Mouse (Mus musculus): ENCODE data around the gene Tnik. TPM values are rescaled to one million over a fixed set of nuclear protein-coding genes. Genes with fewer than 3 reads are reported as not detected.

Tnik gene
- total RNA-seq, 2 experiments from 2014 or later: 166 to 227 TPM

DNA sequence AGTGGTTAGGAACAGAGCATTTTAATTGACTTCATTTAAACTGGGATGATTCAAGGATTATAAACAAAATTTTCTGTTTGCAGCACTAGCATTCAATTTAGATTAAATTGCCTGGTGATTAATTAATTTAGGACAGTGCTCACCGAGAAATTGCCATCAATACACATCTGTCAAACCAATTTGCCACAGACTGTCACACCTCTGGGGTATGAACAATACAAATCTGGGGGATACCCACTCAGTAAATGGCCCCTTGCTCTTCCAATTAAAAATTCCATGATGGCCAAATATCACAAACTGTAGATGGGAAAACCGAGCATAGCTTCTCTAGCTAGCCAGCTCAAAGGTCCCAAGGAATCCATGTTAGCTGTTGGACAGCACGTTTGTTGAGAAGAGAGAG is 419.4 kb downstream of the Tnik start:
- DNase-seq (ENCODE audit: extremely low spot score in 1 of 2, low spot score in 1 of 2): no peak

DNA sequence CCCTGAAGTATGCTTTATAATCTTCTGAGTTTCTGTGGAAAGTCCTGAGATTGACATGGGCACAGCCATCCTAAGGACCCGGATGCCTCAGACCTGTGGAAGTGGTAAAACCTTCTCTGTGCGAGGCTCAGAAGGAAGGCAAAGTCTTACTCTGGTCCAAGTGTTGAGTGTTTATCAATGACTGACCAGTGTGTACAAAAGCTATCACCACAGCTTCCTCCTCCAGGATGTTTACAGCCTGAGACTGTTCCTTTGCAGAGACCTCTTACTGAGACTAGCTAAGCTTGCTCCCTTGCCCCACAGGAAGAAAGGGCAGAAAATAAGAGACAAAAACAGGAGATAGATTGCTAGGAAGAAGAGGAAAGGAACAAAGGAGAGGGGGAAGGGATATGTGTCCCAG is 422.5 kb downstream of the Tnik start:
- DNase-seq (ENCODE audit: extremely low spot score in 1 of 2, low spot score in 1 of 2): no peak

DNA sequence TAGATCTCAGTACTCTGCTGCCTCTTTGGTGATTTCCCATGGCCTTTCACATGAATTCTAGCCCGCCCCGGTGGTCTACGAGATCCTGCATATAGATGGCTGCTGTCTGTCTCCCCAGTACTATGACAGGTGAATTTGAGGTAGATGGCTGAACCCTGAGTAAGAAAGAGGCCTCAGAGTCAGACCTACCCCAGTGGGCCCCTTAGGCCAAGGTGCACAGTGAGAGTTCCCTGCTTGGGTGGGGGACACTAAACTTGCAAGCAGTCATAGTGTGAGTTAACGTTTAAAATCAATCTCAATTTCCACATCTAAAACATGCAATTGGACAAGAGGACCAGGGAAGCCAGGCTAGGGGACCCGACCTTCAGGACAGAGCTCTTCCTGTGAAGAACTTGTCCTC is 431.8 kb downstream of the Tnik start:
- DNase-seq (ENCODE audit: extremely low spot score in 1 of 2, low spot score in 1 of 2): no peak

DNA sequence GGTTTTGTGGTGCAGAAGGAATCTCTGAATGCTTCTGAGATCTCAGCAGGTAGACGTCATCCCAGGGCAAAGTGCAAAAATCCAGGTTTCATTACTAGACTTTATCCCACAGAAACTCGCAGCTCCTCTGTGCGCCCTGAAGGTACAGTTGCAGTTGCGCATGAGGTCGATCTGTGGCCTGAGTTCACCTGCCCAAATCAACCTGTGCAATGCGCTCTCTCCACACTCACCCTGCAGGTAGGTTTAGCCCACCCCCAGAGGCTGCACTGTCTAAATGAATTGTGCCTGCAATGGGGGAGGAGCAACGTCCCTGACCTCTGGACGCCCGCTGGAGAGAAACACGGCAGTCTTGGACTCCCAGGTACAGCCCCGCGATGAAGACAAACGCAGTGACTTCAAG is 432.6 kb downstream of the Tnik start:
- DNase-seq (ENCODE audit: extremely low spot score in 1 of 2, low spot score in 1 of 2): no peak

DNA sequence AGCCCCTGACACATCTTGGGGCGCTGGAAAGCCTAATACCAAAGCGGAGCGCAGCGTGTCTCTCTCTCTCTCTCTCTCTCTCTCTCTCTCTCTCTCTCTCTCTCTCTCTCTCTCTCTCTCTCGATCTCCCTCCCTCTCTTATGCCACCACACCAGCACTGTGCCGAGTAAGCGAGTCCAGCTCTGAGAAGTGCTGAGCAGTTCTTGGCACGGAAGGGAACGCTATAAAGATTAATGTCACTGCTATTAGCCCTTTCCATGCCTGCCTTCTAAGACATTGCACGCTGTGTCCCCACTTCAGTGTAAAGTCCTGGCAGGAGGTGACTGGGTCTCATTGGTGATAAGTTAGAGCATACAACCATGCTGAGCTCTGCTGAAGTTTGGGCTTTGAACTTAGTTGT is 433.1 kb downstream of the Tnik start:
- no peak for DNase-seq (ENCODE audit: extremely low spot score in 1 of 2, low spot score in 1 of 2)

DNA sequence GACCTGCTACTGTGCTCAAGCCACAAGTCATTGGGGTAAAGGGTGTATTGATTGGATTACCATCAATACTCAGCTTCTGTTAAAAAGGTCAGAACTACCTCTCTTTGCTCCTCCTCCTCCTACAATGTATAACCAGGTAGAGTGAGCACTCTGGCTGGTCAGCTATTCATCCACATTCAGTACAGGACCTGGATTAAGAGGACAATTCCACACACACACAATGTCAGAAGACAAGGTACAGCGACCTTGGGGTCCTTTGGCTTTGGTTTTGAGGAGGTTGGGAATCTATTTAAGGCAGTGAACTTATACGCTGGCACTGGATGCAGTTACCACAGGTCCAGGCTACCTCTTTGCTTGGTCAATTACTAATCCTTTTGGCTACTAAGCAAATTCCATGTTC is 434.8 kb downstream of the Tnik start, which contains the start of gene Slc2a2:
Gene Slc2a2, plus strand, starts transcription at position 107 of the 400 bp plus-strand sequence.
- DNase-seq (ENCODE audit: extremely low spot score in 1 of 2, low spot score in 1 of 2): no peak

DNA sequence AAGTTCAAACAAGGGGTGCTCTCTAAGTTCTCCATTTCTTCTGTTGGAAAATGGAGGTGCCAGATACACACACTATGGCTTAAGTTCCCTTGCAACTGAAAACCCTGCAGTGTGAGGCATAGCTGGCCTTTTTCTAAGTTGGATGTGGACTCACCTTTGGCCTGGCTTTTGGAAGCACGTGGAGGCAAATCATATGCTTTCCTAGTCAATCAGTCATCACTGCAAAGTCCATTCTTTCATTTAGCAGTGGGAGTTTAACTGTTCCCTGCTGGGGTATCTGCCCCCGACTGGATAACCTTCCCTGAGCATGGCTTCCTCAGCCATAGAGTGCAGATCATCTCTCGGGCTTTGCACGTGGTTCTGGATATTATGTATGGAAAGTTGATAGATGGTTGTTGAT is 436.6 kb downstream of the Tnik start:
- DNase-seq (ENCODE audit: extremely low spot score in 1 of 2, low spot score in 1 of 2): no peak

DNA sequence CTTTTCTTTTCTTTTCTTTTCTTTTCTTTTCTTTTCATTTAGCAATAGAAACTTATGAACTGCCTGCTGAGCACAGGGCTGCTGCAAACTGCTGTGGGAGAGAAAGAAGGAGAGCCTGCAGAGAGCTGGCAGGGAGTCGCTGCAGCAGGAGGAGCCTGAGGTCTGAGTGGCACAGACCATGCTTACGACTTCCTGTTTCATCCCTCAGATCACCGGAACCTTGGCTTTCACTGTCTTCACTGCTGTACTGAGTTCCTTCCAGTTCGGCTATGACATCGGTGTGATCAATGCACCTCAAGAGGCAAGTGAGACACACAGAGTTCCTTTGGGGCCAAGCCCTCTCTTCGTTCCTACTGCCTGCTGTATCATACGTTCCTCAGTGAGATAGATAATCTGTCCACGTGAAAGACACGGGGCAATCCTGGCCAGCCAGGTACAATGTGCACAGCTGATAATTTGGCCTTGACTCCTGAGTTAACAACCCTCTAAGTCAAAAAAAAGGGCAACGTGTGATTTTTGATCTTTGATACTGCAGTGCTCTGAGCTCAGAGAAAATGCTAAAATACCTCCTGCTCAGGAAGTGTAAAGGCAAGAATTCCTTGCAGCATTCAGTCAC is 442.6 kb downstream of the Tnik start:
- no peak for DNase-seq (ENCODE audit: extremely low spot score in 1 of 2, low spot score in 1 of 2)

DNA sequence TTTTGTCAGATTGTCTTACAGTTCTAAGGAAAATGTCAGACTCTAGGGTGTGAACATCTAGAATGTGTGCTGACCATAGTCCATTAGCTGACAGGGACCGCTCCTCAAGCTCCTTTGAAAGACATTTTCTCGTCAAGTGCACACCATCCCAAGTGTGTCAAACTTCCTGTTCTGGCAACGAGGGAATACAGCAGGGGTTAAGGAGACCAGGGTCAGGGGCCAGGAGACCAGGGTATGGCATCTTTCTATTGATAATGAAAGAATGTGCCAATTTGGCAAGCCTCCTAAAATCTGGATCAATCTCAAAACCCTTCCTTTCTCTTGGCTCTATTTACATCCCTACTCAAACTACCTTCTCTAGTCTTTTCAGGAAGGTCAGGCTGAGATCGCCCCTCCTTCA is 443.7 kb downstream of the Tnik start:
- no peak for DNase-seq (ENCODE audit: extremely low spot score in 1 of 2, low spot score in 1 of 2)

DNA sequence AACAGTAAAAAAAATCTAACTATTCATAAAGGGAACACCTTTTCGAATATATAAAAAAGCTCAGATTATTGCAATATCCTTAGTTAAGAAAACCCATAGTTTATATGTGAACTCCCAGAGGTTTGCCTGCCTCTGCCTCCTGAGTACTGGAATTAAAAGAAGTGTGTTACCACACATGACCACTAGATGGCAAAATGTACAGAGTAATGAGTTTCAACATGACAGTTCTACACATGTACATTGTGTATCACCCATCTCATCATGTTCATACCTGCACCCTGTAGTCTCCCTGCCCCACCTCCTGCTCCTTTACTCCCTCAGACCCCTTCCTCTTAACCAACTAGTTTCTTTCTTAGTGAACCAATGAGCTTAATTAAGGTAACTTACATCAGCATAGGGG is 446.7 kb downstream of the Tnik start:
- no peak for DNase-seq (ENCODE audit: extremely low spot score in 1 of 2, low spot score in 1 of 2)

DNA sequence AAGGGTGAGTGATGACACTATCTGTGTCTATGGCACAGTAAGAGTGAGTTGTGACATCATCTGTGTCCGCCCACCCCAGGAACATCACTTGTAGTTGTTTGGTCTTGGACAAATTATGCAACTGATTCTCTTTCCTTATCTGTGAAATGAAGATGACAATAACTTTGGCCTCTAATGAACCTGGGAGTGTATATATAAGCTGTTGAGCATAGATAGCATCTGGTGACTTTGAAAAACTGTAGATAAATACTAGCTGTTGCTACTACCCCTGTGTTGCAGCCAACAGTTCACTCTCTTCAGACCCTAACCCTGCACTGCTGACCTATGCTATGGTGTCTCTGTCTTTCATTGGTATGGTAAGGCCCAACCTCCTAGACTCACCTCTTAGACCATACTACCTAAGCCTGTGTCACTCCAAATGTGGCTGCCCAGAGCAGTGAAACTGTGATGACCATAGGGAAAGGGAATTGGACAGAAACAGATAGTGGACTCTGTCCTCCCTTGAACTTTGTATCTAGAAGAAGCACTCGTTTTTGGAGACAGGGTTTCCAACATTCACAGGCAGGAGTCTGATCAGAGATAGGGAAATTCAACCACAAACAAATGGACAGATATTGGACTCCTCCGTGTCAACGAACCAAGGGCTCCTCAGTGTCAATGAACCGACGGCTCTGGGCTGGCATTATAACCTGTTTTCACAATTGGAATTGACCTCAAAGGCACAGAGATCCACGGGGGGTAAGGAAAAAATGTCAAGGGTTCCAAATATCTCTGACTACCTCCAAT is 451.1 kb downstream of the Tnik start:
- DNase-seq (ENCODE audit: extremely low spot score in 1 of 2, low spot score in 1 of 2): no peak

DNA sequence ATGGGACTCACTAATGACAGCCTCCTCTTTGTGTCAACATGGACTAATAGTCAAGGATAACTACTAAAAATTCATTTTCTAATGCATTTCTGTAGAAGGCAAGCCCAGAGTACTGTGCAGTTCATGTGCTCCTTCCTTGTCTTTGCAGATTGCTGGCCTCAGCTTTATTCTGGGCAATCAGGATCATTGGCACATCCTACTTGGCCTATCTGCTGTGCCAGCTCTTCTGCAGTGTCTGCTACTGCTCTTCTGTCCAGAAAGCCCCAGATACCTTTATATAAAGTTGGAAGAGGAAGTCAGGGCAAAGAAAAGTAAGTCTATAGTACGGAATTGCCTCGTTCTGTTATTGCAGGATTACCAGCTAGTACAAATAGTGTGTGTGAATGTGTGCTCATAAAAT is 455.5 kb downstream of the Tnik start:
- DNase-seq (ENCODE audit: extremely low spot score in 1 of 2, low spot score in 1 of 2): no peak

DNA sequence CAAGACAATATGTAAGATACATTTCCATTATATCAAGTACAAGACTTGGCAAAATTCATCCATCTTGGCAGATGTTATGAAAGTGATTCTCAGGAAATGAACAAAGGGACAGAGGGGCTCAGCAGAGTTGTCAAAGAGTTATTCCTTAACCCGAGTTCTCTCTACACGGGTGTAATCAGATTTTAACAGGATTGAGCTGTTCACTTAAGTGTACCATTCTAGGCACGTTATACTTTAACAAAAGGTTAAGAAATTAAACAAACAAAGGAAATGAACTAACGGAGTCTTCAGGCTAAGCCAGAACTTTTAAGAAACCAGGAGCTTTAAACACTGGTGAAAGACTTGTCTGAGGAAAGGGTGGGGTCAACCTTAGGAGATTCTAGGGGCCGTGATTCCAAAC is 458.2 kb downstream of the Tnik start:
- no peak for DNase-seq (ENCODE audit: extremely low spot score in 1 of 2, low spot score in 1 of 2)

DNA sequence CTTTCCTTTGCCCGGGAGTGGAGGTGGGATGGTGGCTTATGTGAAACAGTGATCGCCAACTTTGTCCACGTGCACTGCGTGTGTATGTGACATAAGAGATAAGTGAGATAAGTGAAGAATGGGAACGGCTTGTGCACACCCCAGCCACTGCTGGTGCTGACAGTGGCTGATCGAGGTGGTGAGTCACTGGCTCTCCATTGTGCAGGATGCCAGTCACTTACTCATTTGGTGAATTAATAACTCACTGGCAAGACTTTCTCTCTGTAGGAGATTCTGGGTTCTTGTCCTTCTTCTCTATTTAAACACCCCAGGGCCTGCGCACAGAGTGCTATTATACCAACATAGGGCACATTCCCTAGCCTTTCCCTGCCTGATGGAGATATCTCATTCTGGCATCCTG is 458.8 kb downstream of the Tnik start:
- DNase-seq (ENCODE audit: extremely low spot score in 1 of 2, low spot score in 1 of 2): no peak

DNA sequence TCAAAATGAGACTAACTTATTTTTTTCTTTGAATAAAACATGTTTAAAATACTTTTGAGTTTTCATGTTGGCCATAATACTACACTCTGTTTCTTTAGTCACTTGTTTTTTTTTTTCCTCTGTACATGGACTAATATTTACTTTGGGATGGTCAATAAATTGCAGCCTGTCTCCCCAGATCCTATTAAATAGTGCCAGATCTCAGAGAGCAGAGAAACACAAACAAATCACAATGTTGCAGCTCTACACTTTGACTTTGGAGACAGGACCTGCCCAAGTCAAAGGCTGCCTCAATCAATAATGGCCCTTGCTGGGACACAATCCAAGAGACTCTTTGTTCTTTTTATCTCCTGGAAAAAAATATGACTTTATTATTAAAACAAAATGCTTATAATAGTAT is 459.5 kb downstream of the Tnik start:
- DNase-seq (ENCODE audit: extremely low spot score in 1 of 2, low spot score in 1 of 2): no peak

DNA sequence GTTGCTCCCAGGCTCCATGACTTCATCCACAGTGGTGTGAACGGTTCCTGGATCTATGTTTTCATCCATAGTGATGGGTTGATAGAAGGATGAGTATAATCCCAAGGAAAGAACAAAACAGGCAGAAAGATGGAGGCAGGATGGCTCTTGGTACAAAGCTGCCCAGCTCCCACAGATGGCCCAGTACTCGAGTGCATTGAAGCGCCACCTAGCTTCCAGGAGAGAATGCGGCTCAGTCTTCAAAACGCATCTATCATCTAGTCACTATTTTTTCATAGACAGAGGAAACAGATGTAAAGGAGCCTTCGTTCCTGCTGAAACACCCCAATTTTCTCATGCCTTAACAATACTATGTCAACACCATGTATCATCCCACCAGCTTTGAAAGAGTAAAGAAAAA is 460.5 kb downstream of the Tnik start:
- no peak for DNase-seq (ENCODE audit: extremely low spot score in 1 of 2, low spot score in 1 of 2)

DNA sequence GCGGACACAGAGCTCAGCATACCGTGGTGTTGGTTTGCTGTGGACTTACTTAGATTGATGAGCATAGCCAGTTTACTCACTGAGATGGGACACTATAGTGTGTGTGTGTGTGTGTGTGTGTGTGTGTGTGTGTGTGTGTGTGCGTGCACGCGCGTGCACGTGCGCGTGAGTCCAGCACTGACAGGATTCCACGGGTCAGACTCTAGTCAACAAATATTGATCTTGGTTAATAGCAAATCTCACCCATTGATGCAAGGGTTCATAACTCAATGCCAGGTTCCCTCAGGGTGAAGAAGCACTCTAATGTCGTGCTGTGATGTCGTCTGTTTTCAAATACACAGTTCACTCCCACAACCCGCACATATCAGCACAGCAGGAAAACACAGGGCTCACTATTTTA is 462.2 kb downstream of the Tnik start:
- no peak for DNase-seq (ENCODE audit: extremely low spot score in 1 of 2, low spot score in 1 of 2)

Small RNAs within 50 kb of the gene (microRNA-seq; reads per million reads assigned to microRNA genes)
- 0 to 0.18 reads per million in 2 experiments for gene Mir466q

All from layer of hippocampus, postnatal 25 days (tissue).